Mouse (Mus musculus) testis, postnatal 10 days (tissue): ENCODE measurements at regions not wholly inside any gene's neighbourhood (a gene's known extent, or its start where the extent isn't known, plus 50 kb on each side); places are given as distances from the start of the nearest gene placed in this dataset.

ENCODE experiments used
- DNase-seq: peaks from one replicate; pipeline ENCODE4 v3.0.0; 2021; ENCODE audit warnings: low spot score

DNA sequence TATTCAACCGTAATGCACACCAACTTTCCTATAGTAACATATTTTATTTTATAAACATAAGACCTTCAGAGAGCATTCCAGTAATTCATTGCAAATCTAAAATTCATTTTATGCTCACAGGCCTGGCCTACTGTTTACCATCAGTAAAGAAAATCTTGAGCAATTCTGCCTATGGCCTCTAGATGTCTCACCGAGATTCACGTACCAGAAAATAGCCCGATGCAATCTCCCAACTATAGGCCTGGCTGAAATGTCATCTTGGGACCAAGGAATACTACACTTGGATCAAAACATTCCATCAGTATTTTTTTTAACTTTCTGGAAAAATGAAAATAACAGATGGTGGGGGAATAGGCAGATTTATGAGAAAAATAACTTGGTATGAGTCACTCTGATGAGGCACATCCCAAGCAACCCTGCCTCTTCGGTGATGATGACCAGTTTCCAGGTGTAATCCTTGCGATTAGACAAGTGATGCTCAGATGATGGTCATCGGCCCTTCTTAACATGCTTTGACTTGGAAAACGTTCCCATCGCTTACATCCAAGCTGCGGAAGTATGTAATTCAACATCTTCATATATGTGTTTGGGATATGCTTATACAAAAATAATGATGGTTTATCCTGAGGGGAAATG is 439.9 kb downstream of the Nyap2 start:
- DNase-seq: no peak

DNA sequence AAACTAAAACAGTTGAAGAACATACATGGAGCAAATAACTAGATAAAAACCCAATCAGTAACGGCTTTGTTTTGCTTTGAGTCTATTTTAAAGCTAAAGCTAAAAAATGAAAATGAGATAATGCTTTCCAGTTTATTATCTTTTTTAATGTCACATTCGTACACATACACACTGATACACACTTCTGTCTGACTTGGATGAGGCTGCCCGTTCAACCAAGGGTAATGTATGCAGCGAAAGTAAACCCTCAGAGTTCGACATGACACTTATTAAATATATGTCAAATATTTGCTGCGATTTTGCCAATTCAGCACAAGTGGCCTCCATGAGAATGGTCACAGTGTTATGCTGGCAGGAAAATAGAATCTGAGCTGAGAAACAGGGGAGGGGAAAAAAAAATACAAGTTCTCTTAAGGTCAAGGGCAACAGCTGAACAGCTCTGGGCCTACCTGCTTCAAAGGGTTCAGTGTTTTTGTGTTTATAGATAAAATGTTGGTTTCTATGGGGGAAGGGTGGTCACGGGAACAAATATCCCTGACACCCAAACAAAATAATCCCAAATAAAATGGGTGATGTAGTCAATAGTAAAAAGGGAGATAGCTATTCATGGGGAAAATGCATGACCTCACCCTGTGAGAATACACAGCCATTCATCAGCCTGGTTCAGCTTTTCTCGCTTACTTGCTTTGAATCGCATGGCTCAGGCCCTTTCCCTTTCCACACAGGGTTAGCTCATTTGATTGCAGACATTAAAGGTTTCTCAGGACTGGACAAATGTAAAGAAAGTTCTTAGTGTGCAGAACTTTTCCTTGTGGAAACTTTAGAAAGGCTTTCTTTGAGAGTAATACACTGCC is 443.9 kb downstream of the Nyap2 start:
- no peak for DNase-seq

DNA sequence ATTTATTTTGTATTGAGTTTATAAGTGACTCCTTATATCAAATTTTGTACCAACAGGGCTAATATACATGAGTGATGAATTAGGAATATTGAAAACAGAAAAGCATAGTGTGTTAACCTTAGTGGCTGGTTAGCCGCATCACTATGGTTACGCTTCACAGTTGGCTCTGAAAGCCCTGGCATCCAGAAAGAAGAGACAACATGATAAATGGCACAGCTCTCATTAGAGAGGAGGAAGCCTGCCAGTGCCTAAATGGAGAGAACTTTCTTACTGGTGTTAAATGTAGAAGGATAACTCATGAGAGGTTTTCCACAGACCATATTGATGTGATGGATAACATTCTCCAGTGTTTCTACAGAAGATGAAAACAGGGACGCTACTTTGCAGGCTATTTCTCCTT is 446.2 kb downstream of the Nyap2 start:
- DNase-seq: no peak

DNA sequence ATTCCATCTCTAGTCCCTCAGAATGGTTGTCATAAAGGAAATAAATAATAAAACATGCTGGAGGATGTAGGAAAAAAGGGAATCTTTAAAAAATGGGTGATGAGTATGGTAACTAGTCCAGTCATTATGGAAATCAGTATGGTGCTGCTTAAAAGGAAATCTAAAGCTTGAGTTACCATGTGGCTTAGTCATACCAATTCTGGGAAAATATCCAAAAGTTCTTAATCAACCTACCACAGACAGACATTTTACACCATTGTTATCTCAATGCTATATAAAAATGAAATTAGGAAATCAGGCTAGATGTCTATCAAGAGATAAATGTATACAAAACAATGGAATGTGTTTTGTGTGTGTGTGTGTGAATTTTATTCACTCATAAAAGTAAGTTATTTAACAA is 449.1 kb downstream of the Nyap2 start:
- DNase-seq: no peak

DNA sequence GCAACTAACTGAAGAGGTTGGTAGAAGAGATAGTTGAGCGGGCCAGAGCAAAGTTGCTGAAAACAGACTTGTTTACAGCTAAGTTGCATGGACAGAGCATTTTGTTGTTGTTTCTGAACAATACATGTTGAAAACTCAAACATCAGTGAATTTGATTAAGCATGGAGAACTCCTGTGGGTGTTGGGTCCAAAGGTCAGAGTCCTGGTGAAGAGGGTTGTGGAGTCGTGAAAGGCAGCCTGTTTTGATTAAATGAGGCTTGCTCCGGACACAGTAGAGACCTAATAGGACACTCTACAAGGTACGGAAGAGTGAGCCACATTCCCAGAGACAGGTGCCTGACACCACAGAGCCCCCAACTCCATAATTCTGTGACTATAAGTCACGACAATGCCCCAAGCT is 461.1 kb downstream of the Nyap2 start:
- DNase-seq: no peak

DNA sequence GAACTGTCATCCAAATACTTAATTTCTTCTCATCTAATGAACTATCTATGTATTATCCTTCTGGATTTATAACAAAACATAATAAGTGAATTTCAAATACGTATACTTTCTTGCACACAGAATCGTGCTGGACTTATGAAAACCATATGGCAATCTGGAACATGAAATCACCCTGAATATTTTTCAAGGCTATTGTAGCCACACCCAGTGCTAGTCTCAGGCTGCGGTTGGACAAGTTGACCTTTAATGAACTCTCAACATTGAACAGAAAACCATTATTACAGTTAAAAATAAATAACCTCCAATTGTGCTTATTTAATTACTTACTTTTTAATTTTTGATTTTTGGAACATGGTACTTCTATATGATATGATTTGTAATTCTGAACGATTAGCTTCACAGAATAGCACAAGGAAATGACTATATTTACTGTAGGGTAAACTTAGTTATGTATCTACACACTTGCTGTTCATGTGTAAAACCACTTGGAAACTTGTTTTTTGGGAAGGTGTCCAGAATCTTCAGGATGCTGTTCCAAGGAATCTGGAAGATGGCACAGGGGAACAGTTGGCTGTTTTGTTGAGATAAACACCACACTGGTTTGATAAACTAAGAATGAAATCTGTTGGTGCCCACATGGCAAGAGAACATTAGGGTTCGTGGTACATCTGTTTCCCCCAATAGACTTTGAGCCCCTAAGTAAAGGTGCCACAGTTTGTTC is 463.0 kb downstream of the Nyap2 start:
- no peak for DNase-seq

DNA sequence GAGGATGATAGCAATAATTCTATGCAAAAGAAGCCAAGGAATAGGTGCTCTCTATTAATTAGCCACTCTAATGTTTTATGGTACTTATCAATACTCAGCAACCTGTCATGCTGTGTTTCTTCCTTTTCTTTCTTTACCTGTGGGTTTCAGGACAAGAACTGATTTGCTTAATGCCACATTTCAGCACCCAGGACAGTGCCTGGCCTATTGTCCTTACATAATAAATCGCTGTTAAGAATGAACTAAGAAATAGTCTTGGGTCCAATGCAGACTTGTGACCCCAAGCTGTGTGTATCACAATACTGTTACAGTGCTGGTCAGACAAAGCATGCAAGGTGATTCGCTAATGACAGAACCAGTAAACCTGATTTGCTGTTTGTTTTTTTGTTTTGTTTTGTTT is 472.2 kb downstream of the Nyap2 start:
- no peak for DNase-seq

DNA sequence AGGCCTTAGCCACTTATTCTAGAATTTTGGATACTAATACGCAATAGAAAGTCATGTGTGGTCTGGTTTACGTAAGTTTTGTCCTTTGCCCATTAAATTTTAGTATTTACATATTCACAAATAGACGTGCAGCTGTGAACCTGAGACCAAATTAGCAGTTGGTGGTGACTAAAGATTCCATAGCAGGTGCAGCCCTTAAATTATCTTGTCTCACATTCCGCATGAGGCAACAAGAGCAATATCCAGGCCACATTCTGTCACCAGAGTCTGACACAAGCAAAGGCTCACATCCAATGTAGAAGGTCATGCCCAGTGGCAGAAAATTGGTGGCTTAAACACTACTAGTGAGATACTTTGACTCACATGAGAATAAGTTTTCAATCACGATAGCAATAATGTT is 473.0 kb downstream of the Nyap2 start:
- no peak for DNase-seq

DNA sequence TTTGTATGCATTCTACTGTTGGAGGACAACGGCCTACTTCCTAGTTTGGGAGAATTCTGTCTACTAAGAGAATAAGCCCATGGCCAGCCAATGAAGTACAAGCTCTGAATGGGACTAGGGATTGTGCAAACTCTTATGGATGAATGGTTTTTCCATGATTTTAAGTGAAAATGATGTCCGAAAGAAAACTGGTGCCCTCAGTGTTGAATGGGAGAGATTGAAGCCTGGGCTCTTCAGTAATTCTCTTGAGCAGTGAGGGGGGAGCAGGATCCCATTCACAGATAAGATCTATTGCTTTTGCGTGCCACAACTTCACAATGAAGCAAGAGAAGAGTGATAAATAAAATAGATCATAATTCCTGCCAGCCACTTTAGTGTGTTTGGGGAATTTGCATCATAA is 476.0 kb downstream of the Nyap2 start:
- no peak for DNase-seq

DNA sequence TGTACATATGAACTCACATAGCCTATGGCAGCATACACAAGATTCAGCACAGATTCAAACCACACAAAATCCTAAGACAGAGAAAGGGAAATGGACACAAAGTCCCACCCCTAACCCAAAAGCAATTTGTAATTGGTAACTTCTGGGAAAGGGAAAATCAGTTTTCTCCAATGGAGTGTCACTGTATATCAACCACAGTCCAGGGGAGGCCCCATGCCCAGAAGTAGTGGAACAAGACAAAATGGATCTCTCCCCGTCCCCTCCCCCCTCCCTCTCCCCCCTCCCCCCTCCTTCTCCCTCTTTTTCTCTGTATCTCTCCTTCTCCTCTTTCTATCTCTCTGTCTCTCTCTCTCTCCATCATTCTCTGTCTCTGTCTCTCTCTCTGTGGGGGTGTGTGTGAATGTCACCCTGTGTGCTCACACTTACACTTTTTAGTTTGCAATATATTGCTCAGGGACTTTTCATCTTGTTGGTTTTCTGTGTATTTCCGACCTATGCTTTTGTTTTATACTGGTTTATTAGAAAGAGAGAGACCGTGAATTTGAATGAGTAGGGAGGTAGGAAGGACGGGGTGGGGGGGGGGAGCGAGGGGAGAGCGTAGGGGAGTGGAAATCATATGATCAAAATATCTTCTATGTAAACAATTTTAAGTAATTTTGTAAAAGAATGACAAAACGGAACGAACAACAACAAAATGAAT is 500.4 kb downstream of the Nyap2 start:
- no peak for DNase-seq

DNA sequence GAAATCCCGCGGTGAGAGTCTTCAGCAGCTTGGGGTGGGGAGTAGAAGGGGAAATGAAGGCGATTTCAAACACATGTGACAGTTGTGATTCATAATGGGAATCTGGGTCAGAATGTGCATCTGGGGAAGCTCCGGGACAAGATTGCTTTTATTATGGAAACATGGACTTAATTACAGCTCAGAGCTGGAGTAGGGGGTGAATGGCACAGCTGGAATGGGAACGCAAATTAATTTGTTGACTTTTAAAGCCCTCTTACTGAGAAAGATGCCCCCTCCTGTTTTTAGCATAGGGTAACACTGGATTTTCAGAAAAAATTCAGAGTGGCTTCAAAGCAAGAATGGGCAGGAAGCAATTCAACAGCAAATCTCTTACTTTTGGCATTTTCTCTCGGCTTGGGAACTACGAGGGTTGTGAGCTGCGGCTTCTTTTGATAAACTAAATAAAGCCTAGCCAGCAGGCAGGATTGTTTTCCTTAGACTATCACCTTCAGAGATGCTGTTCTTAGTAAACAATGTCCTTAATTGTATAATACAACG is 501.0 kb downstream of the Nyap2 start:
- DNase-seq: no peak

DNA sequence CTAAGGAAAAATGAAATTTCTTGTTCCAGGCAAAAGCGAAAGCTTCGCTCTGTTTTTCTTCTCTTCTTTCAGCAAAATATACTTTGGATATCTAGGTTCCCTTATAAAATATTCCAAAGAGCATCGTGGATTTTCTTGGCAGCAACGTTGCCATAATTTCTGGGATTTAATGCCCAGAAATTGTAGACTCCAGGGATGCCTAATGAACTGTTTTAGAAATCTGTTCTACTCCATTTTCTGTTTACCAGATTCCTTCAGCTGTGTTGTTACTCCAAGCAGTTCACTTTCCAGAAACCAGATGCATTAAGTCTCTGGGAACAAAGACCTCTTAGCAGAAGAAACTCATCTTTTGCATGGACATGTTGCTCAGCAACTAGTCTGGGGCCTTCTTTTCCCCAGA is 504.5 kb downstream of the Nyap2 start:
- no peak for DNase-seq

DNA sequence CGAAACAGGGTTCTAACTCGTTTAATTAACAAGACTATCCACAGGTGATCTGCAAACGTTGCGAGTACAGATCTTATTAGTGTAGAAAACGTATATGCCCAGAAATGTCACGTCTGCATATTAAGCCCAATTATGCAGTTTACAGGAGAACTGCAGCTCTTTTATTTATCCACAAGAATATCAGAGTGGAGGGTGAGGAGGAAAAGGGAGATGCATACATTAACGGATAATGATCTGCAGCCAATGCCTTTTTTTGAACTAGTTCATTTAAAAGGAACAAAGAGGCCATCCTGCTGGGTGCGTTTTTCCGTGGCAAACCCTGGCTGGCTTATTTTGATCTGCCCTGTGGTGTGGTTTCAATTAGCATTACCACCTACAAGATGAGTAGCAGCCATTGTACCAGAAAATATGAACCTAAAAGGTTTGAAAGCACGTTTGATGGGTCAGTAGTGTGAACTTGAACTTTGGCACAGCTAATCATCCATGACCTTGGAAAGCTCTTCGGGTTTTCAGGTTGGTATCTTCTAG is 511.1 kb downstream of the Nyap2 start:
- DNase-seq: no peak

DNA sequence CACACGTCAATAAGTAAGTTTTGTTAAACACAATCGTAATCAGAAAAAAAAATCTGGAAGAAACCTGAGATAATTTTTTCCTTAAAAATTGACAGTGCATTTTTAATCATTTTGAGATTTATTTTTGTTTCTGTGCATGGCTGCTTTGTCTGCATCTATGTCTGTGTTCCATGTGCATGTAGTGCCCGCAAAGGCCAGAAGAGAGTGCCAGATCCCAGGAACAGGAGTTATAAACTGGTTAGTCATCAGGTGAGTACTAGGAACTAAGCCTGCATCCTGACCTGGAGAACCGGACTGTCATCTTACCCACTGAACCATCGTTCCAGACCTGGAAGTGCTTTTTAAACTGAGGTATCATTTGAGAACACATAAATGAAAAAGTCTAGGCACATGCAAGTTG is 514.9 kb downstream of the Nyap2 start:
- no peak for DNase-seq

DNA sequence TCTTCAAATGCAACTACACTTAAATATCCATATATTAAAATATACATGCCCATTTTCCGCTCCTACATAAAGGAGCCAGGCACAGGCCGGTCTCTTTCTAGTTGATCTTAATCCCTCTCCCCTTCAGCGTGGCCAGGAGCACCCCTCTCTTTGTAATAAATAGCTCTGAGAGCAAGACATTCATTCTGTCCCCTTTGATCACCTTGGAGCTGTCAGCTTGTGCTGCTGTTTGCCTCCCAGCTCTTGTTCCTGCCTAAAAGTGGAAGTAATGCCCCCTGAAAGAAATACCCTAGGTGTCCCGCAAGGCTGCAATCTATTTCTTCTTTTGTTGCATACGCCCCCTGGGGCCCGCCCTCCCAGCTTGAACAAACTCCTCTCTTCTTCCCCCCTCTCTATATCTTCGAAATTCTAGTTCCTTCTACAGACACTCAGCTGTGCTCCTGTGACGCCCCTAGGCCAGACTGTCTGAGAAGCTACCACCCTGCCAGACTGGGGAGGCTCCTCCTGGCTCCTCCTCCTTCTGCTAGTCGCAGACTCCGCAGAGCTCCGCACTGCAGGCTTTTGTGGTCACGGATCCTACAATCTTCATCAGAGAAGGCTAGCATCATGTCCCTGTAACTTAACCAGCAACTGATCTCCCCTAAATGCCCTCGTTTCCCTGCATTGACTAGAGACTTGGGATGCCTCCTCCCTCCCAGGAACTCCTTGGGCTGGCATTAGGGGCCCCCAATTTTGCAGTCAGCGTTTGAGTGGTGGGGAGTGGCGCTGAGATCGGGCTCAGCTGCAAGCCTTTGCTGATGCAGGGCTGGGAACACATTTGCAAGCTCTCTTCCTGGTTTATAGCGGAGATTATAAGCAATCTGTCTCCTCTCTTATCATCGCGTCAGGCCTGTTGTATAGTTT is 516.8 kb downstream of the Nyap2 start:
- peak; percentile 48 for DNase-seq

DNA sequence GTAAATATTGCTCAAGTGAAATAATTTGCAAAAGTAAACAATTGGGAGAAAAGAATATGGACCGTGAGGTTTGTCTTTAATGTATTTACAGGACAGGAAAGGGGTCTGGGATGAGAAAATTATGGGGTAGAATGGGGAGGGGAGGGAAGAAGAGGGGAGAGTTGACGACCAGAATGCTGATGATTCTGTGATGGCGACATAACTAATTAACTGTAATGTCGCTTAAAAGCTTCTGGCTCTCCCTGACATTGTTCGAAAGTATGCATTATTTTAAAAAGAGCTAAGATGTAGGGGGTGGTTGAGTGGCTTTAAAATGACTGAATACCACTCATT is 517.4 kb downstream of the Nyap2 start:
- no peak for DNase-seq

DNA sequence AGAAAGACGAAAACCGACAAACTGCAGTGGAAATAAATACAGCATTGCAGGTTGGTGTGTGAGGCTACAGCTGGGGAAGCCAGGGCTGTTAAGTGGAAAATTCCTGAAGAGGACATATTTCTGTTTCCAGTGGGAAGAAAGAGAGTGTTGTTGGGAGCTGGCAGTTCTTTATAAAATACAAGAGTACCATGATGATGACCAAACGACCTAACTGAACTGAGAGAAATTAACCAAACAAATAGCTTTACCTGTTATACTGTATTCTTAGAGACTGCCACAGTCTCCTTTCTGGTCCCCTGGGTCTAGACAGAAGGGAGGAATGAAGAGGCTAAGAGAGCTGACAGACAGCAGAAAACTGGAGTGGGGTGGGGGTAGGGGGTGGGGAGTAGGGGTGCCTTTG is 517.9 kb downstream of the Nyap2 start:
- no peak for DNase-seq

DNA sequence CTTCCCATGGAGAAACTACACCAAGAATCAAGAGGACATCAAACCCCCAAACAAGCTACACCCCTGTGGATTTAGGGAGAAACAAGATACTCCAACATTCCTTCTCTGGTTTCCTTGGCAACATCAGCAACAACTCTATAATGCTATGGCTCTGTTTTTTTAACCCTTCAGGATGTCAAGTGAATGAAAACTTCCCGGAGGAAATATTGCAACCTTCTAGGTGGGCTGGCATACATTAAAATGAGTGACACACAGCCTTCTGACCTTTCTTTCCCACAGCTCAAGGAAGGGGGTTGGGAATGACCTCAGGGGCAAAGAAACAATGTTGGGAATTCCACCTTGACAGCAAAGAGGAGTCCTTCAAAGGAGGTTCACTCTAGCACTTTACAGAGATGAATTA is 532.0 kb downstream of the Nyap2 start:
- DNase-seq: no peak

DNA sequence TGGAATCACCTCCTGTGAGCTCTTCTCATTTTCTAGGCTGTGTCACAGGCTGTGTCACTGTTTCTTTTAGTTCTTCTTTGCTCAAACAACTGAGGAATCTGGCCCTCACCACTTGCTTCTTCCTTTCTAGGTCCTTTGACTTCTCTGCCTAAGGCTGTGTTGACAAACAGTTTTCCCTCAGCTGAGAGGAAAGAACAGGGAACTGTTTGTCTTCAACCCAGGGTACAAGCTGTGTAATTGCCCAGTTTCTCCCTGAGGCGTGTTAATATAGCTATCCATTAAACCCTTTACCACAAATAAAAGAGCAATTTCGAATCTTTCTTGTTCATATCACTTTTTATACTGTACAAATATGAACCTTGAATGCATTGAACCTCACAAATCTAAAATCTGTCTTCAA is 542.1 kb downstream of the Nyap2 start:
- DNase-seq: no peak

DNA sequence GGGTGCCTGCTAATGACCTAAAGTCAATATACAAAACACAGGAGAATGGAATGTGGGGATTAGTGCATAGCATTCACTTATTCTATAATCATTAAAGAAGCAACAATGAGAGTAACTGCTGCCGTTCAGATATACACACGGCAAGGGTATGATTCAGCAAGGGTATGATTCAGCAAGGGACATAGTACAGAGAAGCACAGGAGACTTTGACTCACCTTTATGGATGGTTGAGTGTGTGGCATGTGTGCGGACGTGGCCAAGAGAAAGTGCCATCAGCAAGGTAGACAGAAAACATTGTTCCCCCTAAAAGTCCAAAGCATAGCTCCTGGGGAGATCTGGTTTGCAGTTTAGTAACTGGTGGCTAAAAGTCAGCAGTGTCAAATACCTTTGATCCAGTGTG is 547.4 kb downstream of the Nyap2 start:
- no peak for DNase-seq

DNA sequence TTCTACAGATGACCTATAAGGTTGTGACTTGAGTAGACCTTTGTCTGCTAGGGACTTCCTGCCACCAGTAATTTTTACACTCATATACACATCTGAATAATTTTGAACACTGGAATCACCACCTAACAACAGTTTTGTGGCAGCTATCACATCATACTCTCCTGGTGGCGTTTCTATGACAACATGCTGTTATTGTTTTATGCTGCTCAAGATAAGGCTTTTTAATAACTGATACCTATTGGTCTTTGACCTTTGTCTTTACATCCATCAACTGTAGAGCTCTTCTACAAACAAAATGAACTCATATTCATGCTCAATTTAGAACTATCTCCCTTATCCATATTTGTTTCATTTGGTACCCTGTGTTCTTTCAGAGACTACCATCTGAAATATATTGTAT is 556.0 kb downstream of the Nyap2 start:
- no peak for DNase-seq
